Mouse (Mus musculus) liver, adult 2 months (tissue): ENCODE measurements at regions not wholly inside any gene's neighbourhood (a gene's known extent, or its start where the extent isn't known, plus 50 kb on each side); places are given as distances from the start of the nearest gene placed in this dataset.

Experiments used
- DNase-seq: peaks from one replicate; pipeline ENCODE4 v3.0.0-alpha.2; 2011; ENCODE audit warnings: low read depth, low spot score; ENCODE audit errors: extremely low read depth
- H3K27ac ChIP-seq: fragments of 200-500 bp; replicated peaks from 2 replicates; pipeline ENCODE4 v1.5.1; 2012; ENCODE audit warnings: low read depth, mild to moderate bottlenecking, control low read depth, inconsistent platforms, low read length; ENCODE audit not compliant: insufficient read depth
- H3K27me3 ChIP-seq: fragments of 200-500 bp; 2 replicates; pipeline ENCODE4 v1.6.1; 2012; ENCODE audit warnings: mild to moderate bottlenecking, moderate library complexity, low read length, inconsistent platforms; ENCODE audit not compliant: control insufficient read depth, insufficient read depth
- H3K36me3 ChIP-seq: fragments of 200-500 bp; 2 replicates; pipeline ENCODE4 v1.6.1; 2012; ENCODE audit warnings: low read length, inconsistent platforms; ENCODE audit not compliant: control insufficient read depth, insufficient read depth
- H3K4me1 ChIP-seq: fragments of 200-500 bp; 2 replicates; pipeline ENCODE4 v1.6.1; 2011; ENCODE audit warnings: low read length; ENCODE audit not compliant: control insufficient read depth, insufficient read depth
- H3K4me3 ChIP-seq: fragments of 200-500 bp; 2 replicates; pipeline ENCODE4 v1.5.1; 2011; ENCODE audit warnings: low read depth, mild to moderate bottlenecking, control low read depth, low read length, moderate library complexity; ENCODE audit not compliant: insufficient read depth
- H3K79me2 ChIP-seq: fragments of 200-500 bp; 2 replicates; pipeline ENCODE4 v1.6.1; 2012; ENCODE audit warnings: inconsistent platforms, mild to moderate bottlenecking, low read length, moderate library complexity; ENCODE audit not compliant: control insufficient read depth, insufficient read depth
- H3K9ac ChIP-seq: fragments of 200-500 bp; 2 replicates; pipeline ENCODE4 v1.6.1; 2012; ENCODE audit warnings: low read depth, mild to moderate bottlenecking, control low read depth, inconsistent platforms, low read length
- CTCF ChIP-seq: fragments of 200-500 bp; IDR thresholded peaks from 2 replicates; pipeline ENCODE4 v1.5.1; 2011; ENCODE audit warnings: low read depth, low read length, control low read depth
- POLR2A ChIP-seq: fragments of 200-500 bp; IDR thresholded peaks from 2 replicates; pipeline ENCODE4 v1.6.1; 2011; ENCODE audit warnings: low read length, control low read depth; ENCODE audit not compliant: insufficient read depth; ENCODE audit errors: extremely low read depth
- WGBS: fragments of 180-500 bp; shearing (Covaris S2); methylation state at CpG from one replicate; pipeline ENCODE4 v1.1.7; 2018; 5-methylcytosine and 5-hydroxymethylcytosine counted together

DNA sequence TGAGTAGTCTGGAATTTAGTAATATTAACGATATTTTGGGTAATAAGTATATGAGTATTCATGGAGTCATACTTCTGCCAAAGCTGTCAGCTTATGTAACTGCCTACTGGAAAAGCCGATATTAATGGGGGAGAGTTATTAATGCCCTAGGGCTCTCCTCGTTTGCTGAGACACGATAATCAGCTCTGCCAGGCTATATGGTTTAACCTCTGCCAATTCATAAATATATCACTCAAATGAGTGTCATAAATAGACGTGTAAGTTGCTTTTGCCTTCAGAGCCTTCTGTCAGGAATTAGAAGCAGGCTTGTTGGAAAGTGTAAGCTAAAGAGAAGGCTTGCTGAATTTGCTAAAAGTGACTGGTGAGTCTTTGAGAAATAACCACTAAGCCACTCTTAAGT is 188.4 kb upstream of the 1700003H04Rik start:
- WGBS = 70% methylated on average over 5 of the region's 5 CpGs
- Histone ChIP-seq H3K9ac (no peak overlapping the region), H3K36me3 (no peaks in the 10 kb centered on the region), H3K79me2 (no peaks in the 10 kb centered on the region), H3K4me3 (no peak overlapping the region), H3K27ac (no peak overlapping the region), H3K27me3 (no peaks in the 10 kb centered on the region), H3K4me1 (no peaks in the 10 kb centered on the region)
- no peak for DNase-seq
- TF ChIP-seq CTCF (no peak), POLR2A (no peak)

DNA sequence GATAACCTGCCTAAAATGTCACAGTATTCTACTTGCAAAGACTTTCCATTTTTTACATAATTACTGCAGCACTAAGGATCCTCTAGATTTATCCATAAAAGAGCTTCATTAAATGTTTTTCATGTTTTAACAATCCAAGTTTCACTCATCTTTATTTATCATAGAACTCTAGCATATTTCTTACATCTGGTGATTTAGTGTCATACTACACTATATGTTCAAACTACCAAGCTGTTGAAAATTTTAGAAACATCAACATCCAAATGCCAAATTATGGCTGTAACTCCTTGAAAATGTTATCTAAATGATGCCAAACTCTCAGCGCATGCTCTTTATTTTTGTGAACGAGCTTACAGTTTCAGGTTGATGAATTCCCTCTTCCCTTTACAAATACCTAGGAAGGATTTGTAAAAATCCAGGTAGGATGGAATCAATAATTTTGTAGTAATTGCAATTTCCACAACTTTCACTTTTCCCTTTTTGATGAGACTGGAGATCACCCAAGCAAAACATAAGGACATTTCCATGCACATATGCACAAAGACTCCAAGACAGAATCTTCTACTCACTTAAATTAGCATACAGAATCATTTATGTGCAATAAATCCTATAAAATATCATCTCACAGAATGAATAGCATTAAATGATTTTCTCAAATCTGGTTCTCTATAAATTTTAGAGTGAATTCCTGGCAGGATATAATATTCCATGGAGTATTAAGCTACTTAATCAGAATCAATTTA is 175.0 kb upstream of the 1700003H04Rik start:
- Histone ChIP-seq H3K4me1 (no peaks in the 10 kb centered on the region), H3K27me3 (no peaks in the 10 kb centered on the region), H3K79me2 (no peaks in the 10 kb centered on the region), H3K9ac (no peak overlapping the region), H3K4me3 (no peak overlapping the region), H3K36me3 (no peaks in the 10 kb centered on the region), H3K27ac (no peak overlapping the region)
- 81% methylated on average over 2 of the region's 2 CpGs for whole genome bisulfite sequencing
- DNase-seq = no peak
- TF ChIP-seq CTCF = no peak
- no peak for TF ChIP-seq POLR2A

DNA sequence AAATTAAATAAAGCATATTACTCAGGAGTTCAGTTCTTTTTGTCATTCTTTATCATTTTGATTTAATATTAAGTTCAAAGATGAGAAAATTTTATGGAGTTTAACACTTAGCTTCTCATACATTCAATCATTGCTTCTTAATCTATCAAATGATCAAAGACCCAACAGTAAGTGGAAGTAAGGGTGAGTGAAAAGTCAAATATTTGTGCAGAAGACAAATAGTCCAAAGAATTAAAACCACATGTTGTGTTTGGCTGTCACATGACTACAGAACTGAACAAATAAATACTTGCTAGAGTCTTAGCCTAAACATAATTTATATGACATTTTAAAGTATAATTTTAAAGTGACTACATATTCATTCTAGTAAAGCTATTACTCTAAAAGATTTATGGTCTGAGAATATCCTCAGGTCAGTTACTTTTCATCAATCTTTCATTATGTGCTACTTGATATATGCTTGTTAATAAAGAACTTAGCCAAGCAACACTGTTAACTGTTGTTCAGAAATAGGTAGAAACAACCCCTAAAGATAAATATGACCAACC is 171.7 kb upstream of the 1700003H04Rik start:
- H3K4me1 ChIP-seq = no peaks in the 10 kb centered on the region

DNA sequence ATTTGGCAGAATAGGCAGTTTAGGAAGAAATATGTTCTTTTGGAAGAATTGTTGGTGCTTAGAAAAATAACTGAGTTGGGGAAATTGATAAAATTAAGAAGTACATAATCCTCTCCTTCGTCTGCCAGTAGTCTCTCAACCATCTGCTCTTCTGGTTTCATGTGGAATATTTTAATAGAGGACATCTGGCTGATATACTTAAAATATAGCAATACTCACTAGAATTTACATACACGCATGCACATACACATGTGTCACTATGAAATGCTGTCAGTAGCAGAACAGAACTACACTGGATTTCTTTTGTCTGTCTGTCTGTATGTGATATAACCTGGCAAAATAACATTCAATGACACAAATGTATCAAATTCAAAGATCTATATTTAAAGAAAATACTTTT is 168.4 kb upstream of the 1700003H04Rik start:
- Histone ChIP-seq H3K79me2 (no peaks in the 10 kb centered on the region), H3K36me3 (no peaks in the 10 kb centered on the region), H3K27ac (no peak overlapping the region), H3K27me3 (no peaks in the 10 kb centered on the region), H3K4me3 (no peak overlapping the region), H3K9ac (no peak overlapping the region), H3K4me1 (no peaks in the 10 kb centered on the region)
- no peak for TF ChIP-seq POLR2A
- TF ChIP-seq CTCF = no peak
- 65% methylated on average over 2 of the region's 2 CpGs for WGBS
- no peak for DNase-seq

More for the DNA sequence above, 171.7 kb upstream of the 1700003H04Rik start:
- Histone ChIP-seq H3K4me3 (no peak overlapping the region), H3K27me3 (no peaks in the 10 kb centered on the region), H3K9ac (no peak overlapping the region), H3K27ac (no peak overlapping the region), H3K36me3 (no peaks in the 10 kb centered on the region), H3K79me2 (no peaks in the 10 kb centered on the region)
- TF ChIP-seq CTCF (no peak), POLR2A (no peak)
- no peak for DNase-seq

DNA sequence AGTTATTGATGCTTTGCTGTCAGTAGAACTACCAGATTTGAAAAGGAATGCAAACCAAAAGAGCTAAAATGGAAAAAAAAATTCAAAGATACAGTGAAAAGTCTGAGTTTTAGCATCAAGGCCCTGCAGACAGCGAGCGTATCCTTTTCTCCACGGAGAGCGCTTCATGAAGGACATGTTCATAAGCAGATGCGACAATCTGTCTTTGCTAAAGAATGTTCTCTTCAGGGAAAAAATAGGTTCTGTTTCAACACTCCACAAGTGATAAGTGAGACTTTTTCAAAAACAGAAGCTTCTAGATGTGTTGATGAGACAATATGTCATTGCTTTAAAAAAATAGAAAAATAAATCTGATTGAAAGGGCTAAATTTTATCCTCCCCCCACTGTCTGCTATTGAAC is 147.4 kb upstream of the 1700003H04Rik start:
- no peaks in the 10 kb centered on the region for H3K4me1 ChIP-seq
- TF ChIP-seq POLR2A (no peak), CTCF (no peak)
- H3K4me3 ChIP-seq = no peak overlapping the region
- H3K9ac ChIP-seq = no peak overlapping the region
- H3K27me3 ChIP-seq = no peaks in the 10 kb centered on the region
- H3K79me2 ChIP-seq = no peaks in the 10 kb centered on the region
- no peaks in the 10 kb centered on the region for H3K36me3 ChIP-seq
- H3K27ac ChIP-seq = no peak overlapping the region
- WGBS = 92% methylated on average over 5 of the region's 5 CpGs
- DNase-seq = no peak

DNA sequence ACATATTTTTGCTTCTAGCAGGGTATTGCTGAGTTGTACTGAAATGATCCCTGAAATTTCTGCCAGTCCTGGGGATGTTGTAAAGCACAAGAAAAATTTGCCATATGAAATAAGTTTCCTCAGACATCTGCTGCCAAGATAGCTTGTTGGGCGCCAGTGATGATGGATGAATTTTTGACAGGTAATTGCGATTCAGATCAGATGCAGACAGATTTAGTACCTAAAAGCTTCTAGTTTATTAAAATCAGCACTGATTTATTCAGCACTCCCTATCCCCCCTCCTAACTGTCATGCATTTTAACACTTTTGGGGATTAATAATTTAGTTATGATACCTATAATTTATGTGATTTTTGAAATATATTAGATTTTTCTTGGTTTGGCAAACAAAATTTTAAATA is 131.3 kb upstream of the 1700003H04Rik start:
- no peak overlapping the region for H3K4me3 ChIP-seq
- H3K27ac ChIP-seq = no peak overlapping the region
- H3K4me1 ChIP-seq = no peaks in the 10 kb centered on the region
- H3K27me3 ChIP-seq = no peaks in the 10 kb centered on the region
- H3K79me2 ChIP-seq = no peaks in the 10 kb centered on the region
- no peak overlapping the region for H3K9ac ChIP-seq
- no peak for TF ChIP-seq POLR2A
- TF ChIP-seq CTCF = no peak
- DNase-seq = no peak
- WGBS = 75% methylated on average over 2 of the region's 2 CpGs
- H3K36me3 ChIP-seq = no peaks in the 10 kb centered on the region
